Mouse (Mus musculus): ENCODE results near the gene Klre1.

Klre1 gene

GRCm38 (mm10) chr6:129577605-129578004 lies at the start of gene Klre1:
Gene Klre1, plus strand, starts transcription at chr6:129577905.
- DNase-seq (ENCODE audit: low spot score): no peak

GRCm38 (mm10) chr6:129529605-129530004 lies 48.1 kb upstream of the Klre1 start:
- no peak for DNase-seq (ENCODE audit: low spot score)

GRCm38 (mm10) chr6:129530261-129530660 lies 47.4 kb upstream of the Klre1 start:
- no peak for DNase-seq (ENCODE audit: low spot score)

GRCm38 (mm10) chr6:129532556-129532941 lies 45.2 kb upstream of the Klre1 start:
- DNase-seq (ENCODE audit: low spot score): peak; percentile 36

GRCm38 (mm10) chr6:129532942-129533860 lies 44.5 kb upstream of the Klre1 start, which contains the start of gene Gabarapl1:
Gene Gabarapl1, plus strand, starts transcription at chr6:129533160.
- DNase-seq (ENCODE audit: low spot score): peak; percentile 56

- no peak for DNase-seq (ENCODE audit: low spot score)
Measured at GRCm38 (mm10) chr6:129534057-129534456, 43.6 kb upstream of the Klre1 start.

GRCm38 (mm10) chr6:129534627-129535190 lies 43.0 kb upstream of the Klre1 start:
- no peak for DNase-seq (ENCODE audit: low spot score)

- no peak for DNase-seq (ENCODE audit: low spot score)
Measured at GRCm38 (mm10) chr6:129535723-129536122, 42.0 kb upstream of the Klre1 start.

GRCm38 (mm10) chr6:129538555-129538954 lies 39.1 kb upstream of the Klre1 start:
- DNase-seq (ENCODE audit: low spot score): no peak

GRCm38 (mm10) chr6:129541931-129542330 lies 35.8 kb upstream of the Klre1 start:
- DNase-seq (ENCODE audit: low spot score): no peak

- DNase-seq (ENCODE audit: low spot score): no peak
Measured at GRCm38 (mm10) chr6:129542540-129542939, 35.2 kb upstream of the Klre1 start.

GRCm38 (mm10) chr6:129543709-129544606 lies 33.7 kb upstream of the Klre1 start:
- DNase-seq (ENCODE audit: low spot score): no peak

GRCm38 (mm10) chr6:129547277-129547676 lies 30.4 kb upstream of the Klre1 start:
- no peak for DNase-seq (ENCODE audit: low spot score)

- no peak for DNase-seq (ENCODE audit: low spot score)
Measured at GRCm38 (mm10) chr6:129548009-129548408, 29.7 kb upstream of the Klre1 start.

GRCm38 (mm10) chr6:129557298-129558023 lies 20.2 kb upstream of the Klre1 start:
- DNase-seq (ENCODE audit: low spot score): no peak

GRCm38 (mm10) chr6:129558946-129559640 lies 18.6 kb upstream of the Klre1 start:
- DNase-seq (ENCODE audit: low spot score): peak; percentile 33

GRCm38 (mm10) chr6:129559641-129560027 lies 18.1 kb upstream of the Klre1 start:
- DNase-seq (ENCODE audit: low spot score): no peak

GRCm38 (mm10) chr6:129565257-129565656 lies 12.4 kb upstream of the Klre1 start:
- DNase-seq (ENCODE audit: low spot score): no peak

GRCm38 (mm10) chr6:129575315-129575714 lies 2.4 kb upstream of the Klre1 start:
- no peak for DNase-seq (ENCODE audit: low spot score)

- no peak for DNase-seq (ENCODE audit: low spot score)
Measured at GRCm38 (mm10) chr6:129581274-129581673, 3.6 kb downstream of the Klre1 start.

- no peak for DNase-seq (ENCODE audit: low spot score)
Measured at GRCm38 (mm10) chr6:129581896-129582295, 4.2 kb downstream of the Klre1 start.

All from ovary, postnatal 10 days (tissue).